Mouse (Mus musculus): Measurements from ENCODE around the gene Egf. TPM values are rescaled to one million over a fixed set of nuclear protein-coding genes. Genes with fewer than 3 reads are reported as not detected.

Egf gene
- polyA plus RNA-seq, 1 experiment from 2014 or later = 2.2 TPM

- Histone ChIP-seq H3K9ac (ENCODE audit: low read depth, low read length) (no peak overlapping the region), H3K36me3 (ENCODE audit: control insufficient read depth, insufficient read depth, low read length) (no peaks in the 10 kb centered on the region)
These were observed 104.9 kb downstream of the Egf start for GRCm38 (mm10) chr3:129650293-129650612.

GRCm38 (mm10) chr3:129649586-129650292 is 105.4 kb downstream of the Egf start:
- Histone ChIP-seq H3K27ac (ENCODE audit: low read length) (no peak overlapping the region), H3K36me3 (ENCODE audit: control insufficient read depth, insufficient read depth, low read length) (no peaks in the 10 kb centered on the region)
- no peak for ATAC-seq

More at GRCm38 (mm10) chr3:129650293-129650612, 104.9 kb downstream of the Egf start:
- Histone ChIP-seq H3K9me3 (replicated peaks; ENCODE audit: control insufficient read depth, low read length, poor library complexity, severe bottlenecking) (no peaks in the 10 kb centered on the region), H3K4me3 (ENCODE audit: low read depth, low read length) (no peak overlapping the region), H3K27ac (ENCODE audit: low read length) (no peak overlapping the region), H3K4me2 (ENCODE audit: low read length) (no peak overlapping the region), H3K27me3 (ENCODE audit: control insufficient read depth, insufficient read depth, low read depth, low read length) (no peaks in the 10 kb centered on the region), H3K4me1 (ENCODE audit: control insufficient read depth, insufficient read depth, low read length) (no peaks in the 10 kb centered on the region)
- ATAC-seq = no peak

DNA sequence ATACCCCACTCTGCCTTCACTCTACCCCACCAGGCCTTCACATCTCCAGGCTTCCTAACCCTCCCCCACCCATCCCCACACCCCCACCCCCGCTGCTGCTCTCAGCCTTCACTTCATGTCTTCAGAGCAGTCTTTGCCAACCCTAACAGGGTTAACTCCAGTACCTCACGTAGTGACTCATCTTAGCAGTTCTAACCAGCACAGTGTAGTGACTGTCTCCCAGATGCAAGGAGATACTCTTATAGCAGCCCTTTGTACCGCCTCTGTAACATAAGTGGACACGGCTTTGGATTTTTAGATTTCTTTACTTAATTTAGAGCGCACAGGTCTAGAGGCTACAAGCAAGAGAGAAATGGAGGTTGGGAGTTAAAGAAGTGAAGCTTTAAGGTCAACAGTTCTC is 106.5 kb downstream of the Egf start:
- Histone ChIP-seq H3K4me3 (ENCODE audit: low read depth, low read length) (no peak overlapping the region), H3K36me3 (ENCODE audit: control insufficient read depth, insufficient read depth, low read length) (no peaks in the 10 kb centered on the region), H3K9ac (ENCODE audit: low read depth, low read length) (no peak overlapping the region), H3K4me1 (ENCODE audit: control insufficient read depth, insufficient read depth, low read length) (no peaks in the 10 kb centered on the region), H3K27ac (ENCODE audit: low read length) (no peak overlapping the region), H3K4me2 (ENCODE audit: low read length) (no peak overlapping the region), H3K9me3 (replicated peaks; ENCODE audit: control insufficient read depth, low read length, poor library complexity, severe bottlenecking) (no peaks in the 10 kb centered on the region), H3K27me3 (ENCODE audit: control insufficient read depth, insufficient read depth, low read depth, low read length) (no peaks in the 10 kb centered on the region)
- 82% methylated on average over 5 of the region's 5 CpGs for WGBS
- ATAC-seq = no peak

More at GRCm38 (mm10) chr3:129649586-129650292, 105.4 kb downstream of the Egf start:
- Histone ChIP-seq H3K27me3 (ENCODE audit: control insufficient read depth, insufficient read depth, low read depth, low read length) (no peaks in the 10 kb centered on the region), H3K4me2 (ENCODE audit: low read length) (no peak overlapping the region), H3K9me3 (replicated peaks; ENCODE audit: control insufficient read depth, low read length, poor library complexity, severe bottlenecking) (no peaks in the 10 kb centered on the region), H3K9ac (ENCODE audit: low read depth, low read length) (no peak overlapping the region), H3K4me1 (ENCODE audit: control insufficient read depth, insufficient read depth, low read length) (no peaks in the 10 kb centered on the region), H3K4me3 (ENCODE audit: low read depth, low read length) (no peak overlapping the region)
- 65% methylated on average over 8 of the region's 8 CpGs for WGBS

DNA sequence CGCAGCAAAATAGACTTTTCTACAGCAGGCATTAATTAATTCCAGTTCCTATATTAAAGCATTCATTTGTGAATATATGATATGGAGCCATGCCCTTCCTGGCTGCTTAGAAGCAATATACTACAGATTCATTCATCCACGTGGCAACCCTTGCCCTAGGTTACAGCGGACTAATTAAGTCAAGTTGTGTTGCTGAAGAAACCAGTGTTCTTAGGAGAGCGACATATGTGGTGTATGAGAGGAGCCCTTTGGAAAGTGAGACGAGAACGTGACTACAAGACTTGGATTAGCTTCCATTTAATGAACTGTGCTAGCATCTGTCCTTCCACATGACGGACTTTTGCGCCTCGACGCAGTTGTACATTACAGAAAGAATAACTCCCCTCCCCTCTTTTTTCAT is 107.8 kb downstream of the Egf start:
- Histone ChIP-seq H3K27ac (ENCODE audit: low read length) (no peak overlapping the region), H3K27me3 (ENCODE audit: control insufficient read depth, insufficient read depth, low read depth, low read length) (no peaks in the 10 kb centered on the region), H3K9me3 (replicated peaks; ENCODE audit: control insufficient read depth, low read length, poor library complexity, severe bottlenecking) (no peaks in the 10 kb centered on the region), H3K36me3 (ENCODE audit: control insufficient read depth, insufficient read depth, low read length) (no peaks in the 10 kb centered on the region), H3K4me3 (ENCODE audit: low read depth, low read length) (no peak overlapping the region), H3K4me1 (ENCODE audit: control insufficient read depth, insufficient read depth, low read length) (no peaks in the 10 kb centered on the region), H3K9ac (ENCODE audit: low read depth, low read length) (no peak overlapping the region), H3K4me2 (ENCODE audit: low read length) (no peak overlapping the region)
- peak; percentile 39; the same call in 1 of the 2 replicates for ATAC-seq
- WGBS = 76% methylated on average over 10 of the region's 10 CpGs

DNA sequence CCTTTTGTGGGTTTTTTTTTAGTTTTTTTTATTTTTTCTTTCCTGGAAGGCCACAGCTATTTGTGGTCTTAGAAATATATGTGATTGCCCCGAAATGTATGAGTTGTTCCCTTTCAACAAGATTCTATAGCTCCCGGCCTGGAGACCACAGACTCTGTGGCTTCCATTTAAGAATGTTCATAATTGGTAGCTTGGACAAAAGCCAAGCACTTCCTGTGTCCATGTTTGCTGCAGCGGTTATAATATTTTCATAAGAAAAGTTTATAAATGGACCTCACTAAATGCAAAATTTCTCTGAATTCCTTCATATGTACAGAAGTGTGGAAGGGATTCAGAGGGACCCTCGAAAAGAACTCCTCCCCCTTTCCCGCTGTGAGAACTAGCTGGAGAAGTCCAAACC is 108.3 kb downstream of the Egf start:
- Histone ChIP-seq H3K27ac (ENCODE audit: low read length) (no peak overlapping the region), H3K4me3 (ENCODE audit: low read depth, low read length) (no peak overlapping the region), H3K36me3 (ENCODE audit: control insufficient read depth, insufficient read depth, low read length) (no peaks in the 10 kb centered on the region), H3K9ac (ENCODE audit: low read depth, low read length) (no peak overlapping the region), H3K4me1 (ENCODE audit: control insufficient read depth, insufficient read depth, low read length) (no peaks in the 10 kb centered on the region), H3K27me3 (ENCODE audit: control insufficient read depth, insufficient read depth, low read depth, low read length) (no peaks in the 10 kb centered on the region), H3K4me2 (ENCODE audit: low read length) (no peak overlapping the region), H3K9me3 (replicated peaks; ENCODE audit: control insufficient read depth, low read length, poor library complexity, severe bottlenecking) (no peaks in the 10 kb centered on the region)
- ATAC-seq = no peak
- WGBS = 82% methylated on average over 5 of the region's 5 CpGs

DNA sequence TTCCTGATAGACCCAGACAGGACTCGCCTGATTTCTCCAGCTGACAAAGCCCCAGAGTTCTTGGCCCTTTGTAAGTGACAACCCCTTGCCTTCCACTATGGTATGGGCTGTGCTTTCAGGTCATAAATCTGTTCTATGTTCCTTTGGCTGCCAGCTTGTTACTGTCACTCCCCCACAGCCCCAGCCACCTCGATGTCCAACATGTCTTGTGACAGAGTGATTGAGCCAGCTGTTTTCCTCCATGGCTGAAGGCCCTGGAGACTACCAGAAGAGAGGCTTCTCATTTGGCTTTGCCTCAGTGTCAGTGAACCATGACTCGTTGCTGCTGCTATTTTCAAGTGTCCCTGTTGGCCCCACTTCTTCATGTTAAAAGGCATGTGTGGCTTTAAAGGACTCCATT is 109.7 kb downstream of the Egf start:
- Histone ChIP-seq H3K4me2 (ENCODE audit: low read length) (no peak overlapping the region), H3K9ac (ENCODE audit: low read depth, low read length) (no peak overlapping the region), H3K27ac (ENCODE audit: low read length) (no peak overlapping the region), H3K4me3 (ENCODE audit: low read depth, low read length) (no peak overlapping the region), H3K27me3 (ENCODE audit: control insufficient read depth, insufficient read depth, low read depth, low read length) (no peaks in the 10 kb centered on the region), H3K4me1 (ENCODE audit: control insufficient read depth, insufficient read depth, low read length) (no peaks in the 10 kb centered on the region), H3K36me3 (ENCODE audit: control insufficient read depth, insufficient read depth, low read length) (no peaks in the 10 kb centered on the region), H3K9me3 (replicated peaks; ENCODE audit: control insufficient read depth, low read length, poor library complexity, severe bottlenecking) (no peaks in the 10 kb centered on the region)
- ATAC-seq = no peak
- WGBS = 59% methylated on average over 3 of the region's 3 CpGs

GRCm38 (mm10) chr3:129641621-129642020 is 113.5 kb downstream of the Egf start:
- no peak for ATAC-seq
- Histone ChIP-seq H3K4me2 (ENCODE audit: low read length) (no peak overlapping the region), H3K4me3 (ENCODE audit: low read depth, low read length) (no peak overlapping the region), H3K4me1 (ENCODE audit: control insufficient read depth, insufficient read depth, low read length) (peaks cover 3% of the 10 kb centered on the region; the same call in 1 of the 2 replicates), H3K36me3 (ENCODE audit: control insufficient read depth, insufficient read depth, low read length) (no peaks in the 10 kb centered on the region), H3K27ac (ENCODE audit: low read length) (no peak overlapping the region), H3K27me3 (ENCODE audit: control insufficient read depth, insufficient read depth, low read depth, low read length) (no peaks in the 10 kb centered on the region), H3K9ac (ENCODE audit: low read depth, low read length) (no peak overlapping the region), H3K9me3 (replicated peaks; ENCODE audit: control insufficient read depth, low read length, poor library complexity, severe bottlenecking) (no peaks in the 10 kb centered on the region)
- 91% methylated on average over 7 of the region's 7 CpGs for WGBS

DNA sequence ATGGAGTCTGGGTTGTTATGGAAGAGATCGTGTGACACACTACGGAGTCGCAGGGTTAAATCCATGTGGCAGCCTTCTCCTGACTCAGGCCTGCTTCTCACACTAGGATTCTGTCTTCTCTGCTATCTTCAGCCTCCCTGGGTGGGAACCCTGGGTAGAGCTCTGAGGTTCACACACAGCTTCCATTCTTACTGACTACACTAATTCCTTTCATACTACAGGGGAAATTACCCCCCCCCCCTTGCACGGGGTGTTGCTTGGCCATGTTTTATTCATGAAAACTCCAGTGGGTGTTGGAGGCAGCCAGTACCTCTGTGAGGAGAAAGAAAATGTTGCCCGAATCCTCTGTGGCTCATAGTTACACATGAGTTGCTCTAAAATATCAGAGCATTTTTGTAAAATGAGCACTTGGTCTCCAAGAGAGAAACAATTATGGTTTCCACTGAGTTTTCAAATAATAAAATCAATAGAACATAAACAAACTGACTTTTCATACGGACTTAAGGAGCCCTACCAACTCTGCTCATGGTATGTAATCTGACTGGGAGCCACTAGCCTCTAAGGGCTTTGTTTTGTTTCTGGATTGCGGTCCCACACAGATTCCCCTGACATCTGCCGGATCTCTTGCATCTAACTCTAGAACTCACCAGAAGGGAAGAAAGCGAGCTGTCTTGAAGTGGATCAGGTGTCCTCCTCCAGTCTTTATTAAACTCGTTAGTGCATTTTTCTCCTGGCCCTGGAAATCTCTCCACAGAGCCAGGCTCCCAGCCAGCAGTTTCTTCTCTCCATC is 114.7 kb downstream of the Egf start:
- 34% methylated on average over 10 of the region's 10 CpGs for WGBS
- Histone ChIP-seq H3K27ac (ENCODE audit: low read length) (peak overlapping the region; percentile 18; the same call in 1 of the 2 replicates), H3K27me3 (ENCODE audit: control insufficient read depth, insufficient read depth, low read depth, low read length) (no peaks in the 10 kb centered on the region), H3K9me3 (replicated peaks; ENCODE audit: control insufficient read depth, low read length, poor library complexity, severe bottlenecking) (no peaks in the 10 kb centered on the region), H3K36me3 (ENCODE audit: control insufficient read depth, insufficient read depth, low read length) (0 out of 2 replicates have a peak, but pooled peaks cover 2% of the 10 kb centered on the region), H3K4me3 (ENCODE audit: low read depth, low read length) (no peak overlapping the region), H3K4me1 (ENCODE audit: control insufficient read depth, insufficient read depth, low read length) (peaks cover 3% of the 10 kb centered on the region; the same call in 1 of the 2 replicates), H3K4me2 (ENCODE audit: low read length) (no peak overlapping the region), H3K9ac (ENCODE audit: low read depth, low read length) (no peak overlapping the region)
- peak; percentile 83 for ATAC-seq

DNA sequence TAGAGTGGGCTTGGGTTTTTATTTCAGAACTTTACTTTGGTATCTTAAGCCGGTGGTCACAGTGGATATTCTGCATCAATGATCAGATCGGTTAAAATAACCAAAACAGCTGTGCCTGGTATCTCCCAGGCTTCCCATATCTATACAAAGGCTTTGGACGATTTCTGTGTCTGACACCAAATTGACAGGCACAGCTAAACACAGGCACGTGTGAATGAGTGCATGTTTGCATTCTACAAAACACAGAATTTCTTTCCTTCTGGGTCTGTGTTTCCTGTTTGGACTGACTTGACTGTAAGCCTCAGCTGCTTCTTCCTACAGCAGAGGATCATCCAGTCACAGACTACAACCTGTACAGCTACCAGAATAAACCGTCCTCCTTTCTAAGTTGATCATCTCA is 115.4 kb downstream of the Egf start:
- ATAC-seq = no peak
- WGBS = 65% methylated on average over 5 of the region's 5 CpGs
- Histone ChIP-seq H3K27me3 (ENCODE audit: control insufficient read depth, insufficient read depth, low read depth, low read length) (no peaks in the 10 kb centered on the region), H3K36me3 (ENCODE audit: control insufficient read depth, insufficient read depth, low read length) (0 out of 2 replicates have a peak, but pooled peaks cover 2% of the 10 kb centered on the region), H3K4me2 (ENCODE audit: low read length) (no peak overlapping the region), H3K27ac (ENCODE audit: low read length) (peak overlapping the region; percentile 28; the same call in 1 of the 2 replicates), H3K9ac (ENCODE audit: low read depth, low read length) (no peak overlapping the region), H3K4me1 (ENCODE audit: control insufficient read depth, insufficient read depth, low read length) (peaks cover 3% of the 10 kb centered on the region; the same call in 1 of the 2 replicates), H3K9me3 (replicated peaks; ENCODE audit: control insufficient read depth, low read length, poor library complexity, severe bottlenecking) (no peaks in the 10 kb centered on the region), H3K4me3 (ENCODE audit: low read depth, low read length) (no peak overlapping the region)

Data from midbrain, embryonic 16.5 days (tissue).